Mouse (Mus musculus) urinary bladder, adult 2 months (tissue): ENCODE measurements around the gene Cenps. TPM values are rescaled to one million over a fixed set of nuclear protein-coding genes. Genes with fewer than 3 reads are reported as not detected.

ENCODE experiments used
- DNase-seq: peaks from one replicate; pipeline ENCODE4 v3.0.0; 2022; ENCODE audit warnings: low spot score
- polyA plus RNA-seq: library from polyadenylated mRNA; depleted of rRNA; stranded (reverse); fragments of >200 nt; gene quantifications from 2 replicates; pipeline ENCODE4 v1.2.3, GENCODE M21; 2012

Gene Cenps
- polyA plus RNA-seq, 1 experiment, result 5.4 TPM

DNA sequence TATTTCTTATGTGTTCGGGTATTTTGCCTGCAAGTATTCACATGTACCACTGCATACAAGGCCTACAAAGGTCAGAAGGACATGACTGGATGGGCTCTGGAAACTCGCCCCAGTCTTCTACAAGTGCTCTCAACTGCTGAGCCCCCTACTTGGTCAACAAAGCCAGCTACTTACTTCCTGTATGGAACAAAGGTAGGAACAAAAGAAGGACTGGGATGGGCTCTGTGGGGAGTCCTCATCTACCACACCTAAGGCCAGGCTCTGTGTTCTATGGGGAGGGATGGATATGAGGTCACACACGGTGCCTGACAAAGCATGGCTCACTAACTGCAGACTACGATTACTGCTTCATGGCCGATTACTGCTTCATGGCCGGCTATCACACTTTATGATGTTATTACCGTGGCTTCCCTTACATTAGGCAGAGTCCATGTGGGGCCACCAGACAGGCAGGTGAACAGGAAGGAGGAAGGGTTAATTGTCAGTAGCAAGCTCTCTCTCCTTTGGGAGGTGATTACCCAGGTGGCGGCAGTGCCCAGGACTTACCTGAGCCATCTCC is 20.1 kb upstream of the Cenps start:
- DNase-seq, result no peak

DNA sequence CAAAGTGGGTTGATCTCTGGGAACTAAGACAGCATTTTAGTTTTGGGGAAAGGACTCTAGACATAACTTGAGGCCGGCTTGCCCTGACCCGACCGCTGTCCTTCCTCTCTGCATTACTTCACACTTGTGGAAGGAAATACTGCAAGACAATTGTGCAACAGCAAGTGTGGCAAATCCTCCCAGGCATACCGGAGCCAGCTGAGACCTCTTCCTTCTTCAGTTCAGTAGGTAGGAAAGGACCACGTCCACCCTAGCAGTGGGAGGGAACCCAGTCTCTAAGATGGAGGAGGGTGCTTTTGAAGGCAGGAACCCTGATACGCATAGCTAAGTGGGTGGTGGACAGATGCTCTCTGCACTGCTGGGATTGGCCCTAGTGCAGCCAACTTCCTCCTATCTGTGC is 18.3 kb upstream of the Cenps start:
- DNase-seq, result no peak

DNA sequence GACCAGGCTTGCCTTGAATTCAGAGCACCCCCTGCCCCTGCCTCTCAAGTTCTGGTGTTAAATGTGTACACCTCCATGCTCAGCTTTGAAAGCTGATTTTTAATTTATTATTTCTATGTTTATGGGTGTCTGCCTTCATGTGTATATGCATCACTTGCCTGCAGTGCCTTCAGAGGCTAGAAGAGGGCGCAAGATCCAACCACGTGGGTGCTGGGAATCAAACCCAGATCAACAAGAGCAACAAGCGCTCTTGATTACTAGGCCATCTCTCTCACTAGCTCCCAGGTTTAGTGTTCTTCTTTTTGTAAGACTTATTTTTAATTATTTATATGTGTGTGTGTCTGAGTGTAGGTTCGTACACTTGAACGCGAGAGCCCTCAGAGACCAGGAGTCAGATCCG is 17.4 kb upstream of the Cenps start:
- no peak for DNase-seq

DNA sequence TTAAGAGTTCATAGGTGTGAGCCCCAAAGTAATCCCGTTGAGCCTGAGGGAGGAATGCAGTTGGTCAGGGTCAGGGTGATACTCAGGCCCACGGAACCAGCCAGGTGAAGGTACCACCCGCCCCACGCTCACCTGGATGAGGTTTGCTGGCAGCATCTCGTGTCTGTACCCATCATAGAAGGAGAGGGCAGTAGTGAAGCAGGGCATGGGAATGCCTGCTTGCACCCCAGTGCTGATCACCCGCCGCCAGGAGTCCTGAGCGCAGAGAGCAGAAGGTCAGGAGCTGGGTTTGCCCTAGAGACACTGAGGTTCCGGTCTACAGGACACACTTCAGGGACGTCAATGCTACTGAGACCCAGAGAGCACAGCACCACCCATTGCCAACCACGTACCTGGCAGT is 13.3 kb upstream of the Cenps start:
- DNase-seq, result no peak

DNA sequence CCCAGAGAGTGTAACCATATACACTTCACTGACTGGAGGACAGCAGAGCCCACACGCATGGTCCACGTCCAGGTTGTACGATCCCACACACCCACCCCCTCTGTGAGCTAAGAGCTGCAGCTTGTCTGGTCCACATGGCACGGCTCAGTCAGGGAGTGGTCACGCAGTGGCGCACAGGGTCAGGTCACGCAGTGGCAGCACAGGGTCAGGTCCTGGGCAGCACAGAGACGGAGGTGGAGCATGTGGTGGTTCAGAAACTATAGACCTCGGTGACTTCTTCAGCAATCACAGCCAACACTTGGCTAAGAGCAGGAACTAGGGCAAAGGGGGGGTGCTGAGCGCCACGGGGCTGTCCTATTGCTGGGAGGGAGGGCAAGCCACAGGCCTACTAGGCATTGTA is 12.8 kb upstream of the Cenps start:
- no peak for DNase-seq

DNA sequence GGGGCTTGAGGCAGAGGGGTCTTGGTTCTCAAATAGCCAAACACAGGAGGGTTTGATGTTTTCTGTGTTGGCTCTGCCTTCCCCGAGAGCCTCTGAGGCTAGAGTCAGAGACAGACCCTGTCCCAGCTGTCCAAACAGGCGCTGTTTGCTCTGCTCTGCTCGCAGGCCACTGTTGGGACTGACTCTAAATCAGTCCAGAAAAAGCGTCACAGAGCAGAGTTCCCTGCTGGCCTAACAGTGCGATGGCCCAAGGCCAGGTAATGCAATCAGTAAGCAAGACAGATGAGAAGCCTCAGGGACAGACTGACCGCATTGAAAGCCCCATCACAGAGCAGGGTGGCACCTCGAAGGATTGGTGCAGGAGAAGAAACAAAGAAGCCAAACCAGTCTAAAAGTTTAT is 12.2 kb upstream of the Cenps start:
- DNase-seq, result no peak

DNA sequence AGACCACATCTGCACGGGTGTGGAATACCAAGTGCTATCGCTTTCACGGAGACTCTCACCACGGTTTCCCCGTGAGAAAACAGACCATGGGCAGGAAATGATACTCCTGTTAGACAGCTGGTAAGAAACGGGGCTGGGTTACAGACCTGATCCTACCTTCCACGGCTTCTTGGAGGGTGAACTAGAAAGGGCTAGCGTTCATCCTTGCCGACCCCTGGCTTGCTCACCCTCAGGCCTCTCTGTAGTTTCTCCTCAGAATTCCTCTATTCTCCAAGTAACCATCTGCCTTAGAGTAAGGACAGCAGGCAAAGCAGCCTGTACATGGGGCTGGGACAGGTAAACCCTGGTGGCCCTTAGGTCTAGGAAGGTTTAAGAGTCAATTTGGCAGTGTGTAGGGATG is 11.8 kb upstream of the Cenps start:
- DNase-seq, result no peak

DNA sequence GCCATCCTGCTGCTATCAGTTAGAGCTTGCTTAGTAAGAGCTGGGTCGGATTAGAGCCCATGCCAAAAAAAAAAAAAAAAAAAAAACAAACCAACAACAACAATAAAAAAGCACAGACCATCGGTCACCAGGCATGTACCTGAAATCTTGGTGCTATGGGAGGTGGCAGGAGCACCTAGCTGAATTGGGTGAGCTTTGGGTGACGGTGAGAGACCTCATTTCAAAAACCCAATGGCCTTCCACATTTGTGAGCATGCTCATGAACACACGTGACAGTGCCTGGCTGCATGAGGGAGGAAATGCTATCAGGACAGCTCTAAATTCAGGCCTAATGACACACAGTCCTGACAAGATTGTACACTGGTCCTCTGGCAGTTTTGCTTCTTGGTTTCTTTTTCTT is 10.7 kb upstream of the Cenps start:
- DNase-seq, result no peak

DNA sequence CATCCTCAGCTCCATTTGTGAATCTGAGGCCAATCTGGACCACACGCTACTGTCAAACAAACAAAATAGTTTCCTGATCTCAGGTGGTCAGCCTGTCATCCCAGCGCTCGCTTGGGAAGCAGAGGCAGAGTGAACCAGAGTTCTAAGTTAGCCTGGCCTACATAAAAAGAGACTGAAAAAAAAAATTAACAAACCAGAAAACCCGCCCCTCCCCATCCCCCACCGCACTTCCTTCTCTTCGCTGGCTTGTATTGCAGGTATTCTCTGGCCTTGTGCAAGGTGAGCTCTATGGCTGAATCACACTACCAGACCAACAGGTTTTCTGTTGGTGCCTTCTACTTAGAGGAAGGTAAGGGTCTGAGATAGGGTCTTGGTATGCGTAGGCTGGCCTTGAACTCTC is 10.1 kb upstream of the Cenps start:
- no peak for DNase-seq

DNA sequence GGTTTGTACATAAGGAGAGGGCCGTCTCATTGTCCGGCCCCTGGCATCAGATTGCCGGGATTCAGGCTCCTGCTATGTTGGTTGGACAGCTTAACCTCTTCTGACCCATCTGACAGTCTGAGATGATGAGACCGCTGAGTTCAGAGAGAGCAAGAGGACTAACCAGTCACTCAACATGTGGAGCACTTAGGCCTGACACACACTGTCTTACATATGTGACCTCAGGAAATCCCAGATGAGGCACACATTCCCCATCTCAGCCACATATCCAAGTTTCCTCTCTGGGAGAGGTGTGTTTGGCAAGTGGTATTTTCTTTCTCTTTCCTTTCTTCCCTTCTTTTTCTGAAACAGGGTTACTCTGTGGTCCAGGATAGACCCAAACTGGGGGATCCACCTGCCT is 7.7 kb upstream of the Cenps start:
- no peak for DNase-seq

DNA sequence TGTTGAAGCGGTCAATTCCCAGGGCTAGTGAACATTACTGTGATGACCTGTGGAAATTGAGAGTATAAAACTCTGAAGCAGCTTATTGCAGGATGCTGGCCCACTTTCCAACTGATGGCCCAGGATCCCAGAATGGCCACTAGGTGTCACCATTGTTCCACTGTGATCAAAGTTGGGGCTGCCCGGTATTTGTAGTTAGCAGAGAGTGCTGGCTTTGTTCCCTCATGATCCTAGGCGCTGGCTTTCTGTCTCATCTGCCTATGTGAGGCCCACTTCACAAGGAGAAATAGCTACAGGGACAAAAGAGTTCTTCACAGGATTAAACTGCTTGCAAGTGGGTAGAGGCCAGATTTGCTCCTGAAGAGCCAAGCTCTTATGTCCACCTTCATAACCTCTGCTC is 7.0 kb upstream of the Cenps start:
- DNase-seq, result no peak

DNA sequence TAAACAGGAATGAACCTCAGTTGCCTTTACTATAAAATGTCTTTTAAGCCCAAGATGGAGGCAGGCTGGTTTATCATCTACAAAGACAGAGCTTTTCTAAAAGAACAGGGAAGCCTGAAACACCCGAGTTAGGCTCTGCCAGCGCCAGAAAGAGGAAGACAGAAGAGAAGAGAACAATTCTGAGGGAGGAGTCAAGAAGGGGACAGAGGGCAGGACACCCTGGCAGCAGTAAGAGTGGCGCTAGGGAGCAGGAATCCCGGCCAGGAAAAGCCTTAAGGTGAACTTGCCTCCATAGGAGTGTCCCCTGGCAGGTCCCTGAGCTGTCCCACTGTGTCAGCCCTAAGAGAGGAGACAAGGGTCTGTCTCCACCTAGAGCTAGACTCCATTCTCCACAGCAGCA is 6.2 kb upstream of the Cenps start:
- no peak for DNase-seq

DNA sequence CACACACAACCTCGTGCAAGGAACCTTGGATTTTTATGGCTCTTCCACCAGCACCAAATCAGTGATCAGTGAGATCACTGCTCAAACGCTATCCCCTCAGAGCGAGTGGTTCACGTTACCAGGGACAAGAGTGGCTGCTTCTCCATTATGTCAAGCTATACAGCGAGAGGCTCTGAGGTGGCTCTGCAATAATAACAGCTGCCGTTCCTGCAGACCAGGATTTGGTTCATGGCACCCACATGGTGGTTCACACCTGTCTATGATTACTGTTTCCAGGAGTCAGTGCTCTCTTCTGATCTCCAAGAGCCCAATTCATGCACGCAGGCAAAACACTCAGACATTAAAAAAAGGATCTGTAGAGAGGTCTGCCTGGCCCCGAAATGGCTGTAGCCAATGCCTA is 1.1 kb upstream of the Cenps start:
- no peak for DNase-seq

DNA sequence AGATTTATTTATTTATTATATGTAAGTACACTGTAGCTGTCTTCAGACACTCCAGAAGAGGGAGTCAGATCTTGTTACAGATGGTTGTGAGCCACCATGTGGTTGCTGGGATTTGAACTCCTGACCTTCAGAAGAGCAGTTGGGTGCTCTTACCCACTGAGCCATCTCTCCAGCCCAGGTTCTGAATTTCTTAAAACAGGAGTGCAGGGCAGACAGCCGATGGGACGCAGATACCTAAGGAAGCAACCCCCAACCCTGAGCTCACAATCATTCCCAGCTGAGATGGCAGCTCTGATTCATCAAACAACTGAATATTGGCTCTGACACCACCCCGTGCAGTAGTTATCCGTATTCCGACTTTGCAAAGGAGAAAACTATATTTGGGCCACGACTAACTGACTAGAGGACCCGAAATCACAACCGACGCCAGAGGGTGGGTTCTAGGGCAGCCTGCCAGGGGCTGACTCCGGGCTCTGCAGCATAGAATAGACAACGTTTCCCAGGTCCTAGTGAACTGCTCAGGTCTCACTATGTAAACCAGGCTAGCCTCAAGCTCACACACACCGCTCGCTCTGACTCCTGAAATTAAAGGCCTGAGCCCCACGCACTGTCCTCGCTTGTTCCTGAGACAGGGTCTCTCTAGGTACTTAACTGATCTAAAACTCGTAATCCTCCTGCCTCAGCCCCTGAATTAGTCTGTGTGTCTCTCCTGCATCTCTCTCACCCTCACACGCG is 1.1 kb downstream of the Cenps start:
- no peak for DNase-seq

DNA sequence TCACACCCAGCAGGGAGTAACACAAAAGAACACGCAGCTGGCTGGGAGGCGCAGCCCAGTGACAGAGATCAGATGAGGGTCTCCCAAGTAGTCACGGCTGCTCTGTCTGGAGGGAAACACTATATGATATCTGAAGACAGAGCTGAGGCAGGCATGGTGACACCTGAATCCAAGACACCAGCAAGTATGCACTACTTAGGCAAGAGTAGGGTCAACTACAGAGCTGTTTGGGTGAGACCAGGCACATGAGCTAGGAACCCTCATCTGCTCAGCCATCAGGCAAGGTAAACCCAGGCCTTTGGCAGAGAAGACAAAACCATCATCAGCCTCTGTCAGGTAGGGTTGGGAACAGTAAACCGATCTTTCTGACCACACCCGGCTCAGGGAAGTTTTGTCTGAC is 4.0 kb downstream of the Cenps start:
- no peak for DNase-seq

DNA sequence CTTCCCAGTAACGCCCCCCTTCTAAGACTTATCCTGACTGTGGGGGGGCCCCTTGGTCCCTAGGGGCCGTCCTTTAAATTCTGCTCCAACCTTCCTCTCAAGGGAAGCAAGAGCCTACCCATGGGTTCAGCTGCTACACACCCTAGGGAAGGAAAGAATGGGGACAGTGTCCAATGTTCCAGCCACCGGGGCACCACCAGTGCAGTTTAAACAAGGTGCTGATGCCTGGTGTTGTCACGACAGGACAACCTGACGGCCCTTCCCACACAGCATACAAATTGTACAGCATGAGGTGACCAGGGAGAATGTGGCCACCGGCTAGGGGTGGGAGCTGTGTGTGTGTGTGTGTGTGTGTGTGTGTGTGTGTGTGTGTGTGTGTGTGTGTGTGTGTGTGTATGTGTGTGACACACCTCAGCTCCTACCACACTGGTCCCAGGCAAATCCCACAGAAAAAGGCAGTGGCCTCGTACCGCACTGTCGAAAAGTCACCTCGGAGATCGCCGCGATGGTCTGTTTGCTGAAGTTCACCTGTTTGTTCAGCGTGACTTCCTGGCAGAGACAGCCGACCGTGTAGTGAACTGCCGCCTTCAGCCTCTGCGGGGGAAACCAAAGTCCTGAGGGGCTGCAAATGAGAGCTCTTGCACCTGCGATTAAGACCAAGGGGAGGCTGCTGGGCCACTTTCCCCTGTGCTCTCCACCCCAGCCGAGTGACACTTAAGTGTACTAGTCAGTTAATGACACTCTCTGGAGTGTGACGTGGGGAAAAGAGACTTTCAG is 5.5 kb downstream of the Cenps start:
- no peak for DNase-seq

DNA sequence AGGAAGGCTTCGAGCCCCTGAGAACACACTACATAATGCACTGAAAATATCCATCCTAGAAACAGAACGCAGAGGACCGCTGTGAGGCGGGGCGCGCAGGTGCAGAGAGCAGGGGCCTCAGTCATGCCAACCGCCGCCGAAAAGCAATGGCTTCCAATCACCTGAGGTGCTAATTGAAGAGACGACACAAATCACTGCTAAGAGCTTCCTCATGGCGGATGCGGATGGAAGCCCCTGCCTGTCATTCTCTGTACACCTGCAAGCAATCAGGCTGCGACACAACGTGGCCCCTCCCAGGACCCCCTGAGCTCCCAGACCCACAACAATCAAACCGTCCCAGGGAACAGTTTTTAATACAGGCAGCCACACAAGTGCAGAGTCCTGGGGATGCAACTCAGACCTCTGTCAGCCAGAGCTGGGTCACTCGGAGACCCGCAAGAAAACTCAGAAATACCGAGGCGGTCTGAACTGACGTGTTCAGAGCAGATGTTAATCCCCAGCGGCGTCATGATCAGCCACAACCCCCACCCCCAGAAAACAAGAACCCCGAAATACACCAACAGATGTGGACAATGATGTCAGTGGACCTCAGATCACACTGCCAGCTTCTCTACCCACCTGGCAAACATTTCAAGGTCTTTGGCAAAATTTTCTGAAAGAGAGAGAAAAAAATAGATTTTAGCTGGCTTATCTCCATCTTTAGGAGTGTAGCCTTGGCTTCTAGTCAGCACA is 6.2 kb downstream of the Cenps start:
- no peak for DNase-seq

DNA sequence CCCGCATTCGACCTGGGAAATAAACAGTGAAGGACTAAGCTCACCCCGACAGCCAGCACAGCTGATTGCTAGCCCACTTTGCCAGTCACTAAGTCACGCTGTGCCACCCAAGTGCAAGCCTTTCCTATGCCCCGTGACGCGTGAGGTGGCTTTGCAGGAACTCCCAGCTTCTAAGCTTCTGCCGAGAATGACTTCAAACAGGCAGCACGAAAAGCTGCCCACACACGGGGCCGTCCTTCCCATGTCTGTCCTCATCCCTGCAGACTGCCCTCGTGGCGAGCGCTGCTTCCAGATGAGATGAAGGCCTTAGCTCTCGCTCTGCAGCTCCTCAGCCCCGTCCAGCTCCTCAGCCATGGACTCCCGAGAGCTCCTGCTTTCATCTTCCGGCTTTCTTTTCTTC is 9.0 kb downstream of the Cenps start:
- DNase-seq, result no peak

DNA sequence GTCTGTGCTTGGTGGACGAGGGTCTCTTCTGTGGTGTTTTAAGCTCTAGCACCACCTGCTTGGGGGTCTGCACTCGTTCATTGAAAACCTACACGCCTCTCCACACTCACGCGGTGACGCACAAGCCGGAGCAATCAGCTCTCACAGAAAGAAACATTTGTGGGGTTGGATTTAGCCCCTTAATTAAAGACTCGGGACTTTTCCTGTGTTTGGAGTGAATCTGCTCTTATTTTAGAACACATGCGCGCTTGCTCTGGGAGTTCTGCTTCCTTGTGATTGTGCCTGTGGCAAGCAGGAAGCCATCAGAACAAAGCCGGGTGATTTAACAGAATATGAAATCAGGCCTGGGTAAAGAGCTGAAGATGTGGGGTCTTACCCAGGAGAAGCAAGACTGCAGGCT is 10.8 kb downstream of the Cenps start, which contains the start of gene Cort:
TSS of gene Cort (minus strand) at position 101 of the 400 bp plus-strand sequence.
- no peak for DNase-seq

DNA sequence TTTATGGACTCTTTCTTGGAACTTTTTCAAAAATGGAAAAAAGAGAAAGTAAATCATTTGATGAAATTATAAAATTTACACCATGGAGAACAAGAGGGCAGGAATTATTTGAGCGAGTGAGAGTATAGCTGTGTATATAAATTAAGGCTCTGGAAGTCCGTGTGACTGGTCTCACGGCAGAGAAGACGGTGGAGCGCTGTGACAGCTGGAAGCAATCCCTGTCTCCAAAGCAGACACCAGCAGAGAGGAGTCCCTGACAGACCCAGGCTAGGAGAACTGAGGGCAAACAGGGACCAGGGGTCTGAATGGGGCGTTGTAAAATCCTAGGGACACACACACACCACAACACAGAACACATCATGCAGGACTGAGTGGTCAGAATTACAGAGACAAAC is 11.3 kb downstream of the Cenps start:
- no peak for DNase-seq

DNA sequence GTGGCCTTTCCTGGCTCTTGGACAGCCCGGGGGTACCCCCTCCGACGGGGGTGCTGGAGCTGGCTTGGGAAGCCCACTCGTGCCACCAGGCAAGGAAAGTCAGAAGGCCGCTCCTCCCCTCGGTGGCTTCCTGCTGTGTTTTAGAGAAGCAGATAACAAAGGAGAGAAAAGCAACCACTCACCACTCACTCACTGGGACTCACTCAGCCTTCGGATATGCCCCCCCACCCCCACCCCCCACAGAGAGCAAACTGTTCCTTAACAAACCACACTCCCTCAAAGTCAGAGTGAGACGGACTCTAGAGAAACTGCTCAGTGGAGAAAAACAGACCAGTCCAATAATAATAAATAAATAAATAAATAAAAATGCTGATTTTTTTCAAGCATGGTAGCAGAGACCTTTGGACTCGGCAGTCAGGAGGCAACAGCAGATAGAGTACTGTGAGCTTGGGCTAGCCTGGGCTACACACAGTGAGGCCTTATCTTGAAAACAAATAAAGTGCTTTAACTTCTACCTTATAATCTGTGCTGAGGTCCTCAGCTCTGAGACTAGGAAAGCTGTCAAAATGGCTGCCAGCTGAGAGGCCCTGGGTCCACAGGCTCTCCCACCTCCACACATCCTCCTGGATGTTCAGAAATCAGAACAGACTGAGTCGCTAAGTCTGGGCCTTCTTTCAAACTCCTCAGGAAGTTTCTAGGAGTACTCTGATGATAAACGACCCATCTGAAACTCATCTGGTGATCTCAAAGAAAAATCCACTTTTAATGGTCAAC is 11.9 kb downstream of the Cenps start:
- DNase-seq, result no peak

DNA sequence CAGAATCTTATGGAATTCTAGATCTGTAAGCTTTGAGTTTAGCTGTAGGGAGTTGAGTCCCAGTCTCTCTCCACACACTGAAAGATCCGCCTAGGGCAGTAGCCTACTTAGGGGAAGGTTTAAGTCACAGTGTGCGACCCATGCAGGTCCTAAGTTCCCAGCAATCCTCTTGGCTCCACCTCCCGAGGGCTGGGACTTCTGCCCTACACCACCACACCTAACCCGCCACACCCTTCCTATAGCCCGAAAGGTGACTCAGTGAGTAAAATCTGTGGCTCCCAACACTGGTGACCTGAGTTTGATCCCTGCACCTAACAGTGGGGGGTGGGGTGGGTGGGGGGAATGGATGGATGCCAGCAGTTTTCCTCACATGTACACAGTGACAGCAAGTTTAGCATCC is 14.0 kb downstream of the Cenps start:
- DNase-seq, result no peak
